Mouse (Mus musculus) embryonic fibroblast, embryonic 13.5 days (primary cell): ENCODE data around the gene Sult2b1.

Experiments
- CTCF ChIP-seq: IDR thresholded peaks from 2 replicates; pipeline ENCODE4 v1.5.1; 2011; ENCODE audit warnings: mild to moderate bottlenecking, control low read depth, low read length, moderate library complexity, borderline replicate concordance; ENCODE audit not compliant: insufficient read depth
- POLR2A ChIP-seq: IDR thresholded peaks from 2 replicates; pipeline ENCODE4 v1.6.1; 2011; ENCODE audit warnings: low read depth, mild to moderate bottlenecking, control low read depth, low read length, moderate library complexity

DNA sequence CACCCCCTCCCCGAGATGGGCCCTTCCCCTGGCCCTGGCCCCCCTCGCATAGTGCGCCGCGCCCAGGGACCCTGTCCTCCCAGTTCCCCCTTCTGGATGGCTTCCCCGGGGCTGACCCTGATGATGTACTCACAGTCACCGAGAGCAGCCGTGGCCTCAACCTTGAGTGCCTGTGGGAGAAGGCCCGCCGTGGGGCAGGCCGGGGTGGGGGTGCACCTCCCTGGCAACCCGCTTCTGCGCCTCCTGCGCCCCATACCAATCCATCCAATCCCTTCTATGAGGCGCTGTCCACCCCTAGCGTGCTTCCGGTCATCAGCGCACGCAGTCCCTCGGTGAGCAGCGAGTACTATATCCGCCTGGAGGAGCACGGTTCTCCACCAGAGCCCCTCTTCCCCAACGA lies 8.8 kb upstream of the Sult2b1 start:
- TF ChIP-seq POLR2A (no peak), CTCF (no peak)
